Mouse (Mus musculus): ENCODE results near the gene Tmem80.

DNA sequence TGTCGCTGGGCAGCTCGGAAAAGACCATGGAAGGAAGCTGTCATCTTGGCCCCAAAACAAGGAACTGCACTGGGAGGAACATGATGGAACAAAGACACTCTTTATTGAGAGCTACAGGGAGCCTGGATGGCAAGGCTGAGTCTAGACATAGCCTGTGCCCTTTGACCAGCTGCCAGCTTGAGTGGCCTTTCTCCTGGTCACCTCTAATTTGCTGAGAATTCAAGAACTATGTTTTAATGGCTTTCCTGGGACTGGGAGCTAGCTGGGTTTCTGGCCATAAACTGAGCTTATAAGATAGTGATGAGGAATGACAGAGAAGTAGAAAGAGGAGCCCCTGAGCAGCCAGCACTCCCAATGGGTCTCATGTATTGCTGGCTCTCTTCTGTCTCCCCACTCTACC lies 15.7 kb downstream of the Tmem80 start:
- no peak for TF ChIP-seq CTCF (IDR thresholded peaks at IDR 0.05; ENCODE audit: extremely low read depth, insufficient read length, insufficient replicate concordance, low read depth, low read length)
- no peak for TF ChIP-seq POLR2A (IDR thresholded peaks at IDR 0.05; ENCODE audit: low read depth, low read length)

All from small intestine, adult 2 months (tissue).